21 mouse cellular contexts compared by ENCODE assay signal in genomic region chr9:76352346-76352745, GRCm38 (mm10). TPM values are rescaled to one million over a fixed set of nuclear protein-coding genes. Genes with fewer than 3 reads are reported as not detected.
"Had no signal": no experiment of that assay in that cellular context is flagged by ENCODE, and none has a peak within 500 bp of the region (broad histone marks: within the 10 kb centered on the region; RNA-seq: fewer than 3 reads in every experiment).

No protein-coding gene starts in this region.

- H3K27ac ChIP-seq: liver, embryonic 13.5 days; neural tube, embryonic 13.5 days; stomach, postnatal 0 days had no signal

- H3K4me2 ChIP-seq: liver, embryonic 13.5 days; neural tube, embryonic 13.5 days had no signal

- ATAC-seq: intestine, embryonic 16.5 days had no signal

- H3K9ac ChIP-seq: liver, embryonic 13.5 days; neural tube, embryonic 13.5 days had no signal

- H3K4me1 ChIP-seq: liver, embryonic 13.5 days; neural tube, embryonic 13.5 days had no signal

- H3K27me3 ChIP-seq: liver, embryonic 13.5 days; neural tube, embryonic 13.5 days had no signal

- DNase-seq: kidney, adult 18-20 months; kidney, adult 9 months; kidney, postnatal 14 days; kidney, postnatal 4 days; liver, embryonic 13.5 days; lung, adult 2 months; lung, postnatal 14 days; lung, postnatal 4 days; right cerebral cortex, adult 18-20 months; right cerebral cortex, postnatal 14 days; right cerebral cortex, postnatal 4 days; thymus, adult 2 months; thymus, postnatal 14 days; thymus, postnatal 4 days had no signal

- H3K4me3 ChIP-seq: liver, embryonic 13.5 days; myocyte; neural tube, embryonic 13.5 days had no signal

- H3K9me3 ChIP-seq: liver, embryonic 13.5 days; neural tube, embryonic 13.5 days had no signal

- H3K36me3 ChIP-seq: liver, embryonic 13.5 days; neural tube, embryonic 13.5 days had no signal

RNA-seq across cellular contexts. Expression of gene Hcrtr2, which starts 28.7 kb away (rescaled TPM):
- polyA plus RNA-seq: intestine, embryonic 16.5 days; liver, adult 2 months; liver, embryonic 16.5 days; myocyte; stomach, embryonic 14.5 days; thymus, adult 2 months had no signal
